Mouse (Mus musculus): ENCODE data around the gene Pde6c. TPM values are rescaled to one million over a fixed set of nuclear protein-coding genes. Genes with fewer than 3 reads are reported as not detected.

Gene Pde6c
- total RNA-seq, 2 experiments from 2014 or later: not detected

GRCm38 (mm10) chr19:38114834-38115491 is 17.6 kb upstream of the Pde6c start:
- DNase-seq: no peak
- TF ChIP-seq CTCF (IDR thresholded peaks at IDR 0.05): no peak
- Histone ChIP-seq H3K27ac (no peak overlapping the region), H3K4me3 (no peak overlapping the region)
- intact Hi-C loops (cut with DNase I): no loop called here

GRCm38 (mm10) chr19:38120123-38120760 is 12.3 kb upstream of the Pde6c start:
- Histone ChIP-seq H3K27ac (no peak overlapping the region), H3K4me3 (no peak overlapping the region)
- no peak for DNase-seq
- intact Hi-C loops (cut with DNase I): no loop called here
- no peak for TF ChIP-seq CTCF (IDR thresholded peaks at IDR 0.05)

- TF ChIP-seq CTCF (IDR thresholded peaks at IDR 0.05): no peak
- intact Hi-C loops (cut with DNase I): no loop called here
- peak overlapping the region; percentile 69 for H3K4me3 ChIP-seq
- no peak overlapping the region for H3K27ac ChIP-seq
- no peak for DNase-seq
Measured at GRCm38 (mm10) chr19:38123921-38124320, 8.7 kb upstream of the Pde6c start.

- intact Hi-C loops (cut with DNase I): no loop called here
- DNase-seq: peak; percentile 45
- Histone ChIP-seq H3K4me3 (peak overlapping the region; percentile 69), H3K27ac (peak overlapping the region; percentile 31; the same call in 1 of the 2 replicates)
- TF ChIP-seq CTCF (IDR thresholded peaks at IDR 0.05): no peak
Measured at GRCm38 (mm10) chr19:38124401-38125218, 8.0 kb upstream of the Pde6c start.

GRCm38 (mm10) chr19:38125219-38125610 is 7.4 kb upstream of the Pde6c start, which contains the start of gene Rbp4:
TSS of gene Rbp4 (minus strand) at chr19:38125281.
- DNase-seq: no peak
- TF ChIP-seq CTCF (IDR thresholded peaks at IDR 0.05): no peak
- intact Hi-C loops (cut with DNase I): no loop called here
- H3K27ac ChIP-seq: peak within 1 kb of the TSS; percentile 31; the same call in 1 of the 2 replicates
- peak within 1 kb of the TSS; percentile 69 for H3K4me3 ChIP-seq

DNA sequence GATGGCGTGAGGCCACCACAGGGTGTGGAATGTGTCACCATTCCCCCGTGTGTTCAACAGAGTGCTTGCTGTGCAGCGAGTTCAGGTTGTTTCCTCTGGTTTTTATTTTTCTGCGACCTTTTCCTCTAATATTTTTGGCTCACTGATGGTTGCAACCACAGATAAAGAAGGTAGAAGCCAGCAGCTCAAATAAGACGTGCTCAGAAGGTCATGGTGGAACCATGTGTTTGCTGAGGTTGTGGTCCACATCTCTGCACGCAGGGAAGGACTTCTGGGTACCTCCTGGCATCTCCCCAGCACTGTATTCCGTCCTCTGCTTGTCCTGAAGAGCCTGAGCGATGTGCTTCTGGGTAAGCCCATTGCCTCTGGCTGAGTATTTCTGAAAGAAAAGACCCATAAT is 5.9 kb upstream of the Pde6c start:
- intact Hi-C loops (cut with DNase I): no loop called here
- Histone ChIP-seq H3K27ac (no peak overlapping the region), H3K4me3 (no peak overlapping the region)
- DNase-seq: no peak
- TF ChIP-seq CTCF (IDR thresholded peaks at IDR 0.05): no peak

DNA sequence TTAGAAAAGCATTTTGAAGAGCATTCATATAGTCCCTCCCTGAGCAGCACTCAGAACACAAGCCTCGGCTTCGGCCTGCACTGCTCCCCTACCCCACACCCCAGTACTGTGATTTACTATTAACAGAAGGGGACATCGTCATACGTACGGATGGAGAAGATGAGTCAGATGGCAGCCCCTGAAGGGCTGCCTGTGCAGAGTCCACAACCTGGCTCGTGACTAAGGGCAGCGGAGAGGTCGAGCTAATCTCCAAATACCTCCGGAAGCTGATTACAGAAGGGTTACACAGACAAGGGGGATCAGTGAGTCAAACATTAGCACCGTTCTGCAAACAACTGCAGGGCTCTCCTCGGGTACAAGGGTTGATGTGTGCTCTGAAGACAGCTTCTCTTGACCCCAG is 1.4 kb downstream of the Pde6c start:
- no peak overlapping the region for H3K27ac ChIP-seq
- intact Hi-C loops (cut with DNase I): no loop called here
- no peak for TF ChIP-seq CTCF (IDR thresholded peaks at IDR 0.05)
- no peak for DNase-seq
- no peak overlapping the region for H3K4me3 ChIP-seq

DNA sequence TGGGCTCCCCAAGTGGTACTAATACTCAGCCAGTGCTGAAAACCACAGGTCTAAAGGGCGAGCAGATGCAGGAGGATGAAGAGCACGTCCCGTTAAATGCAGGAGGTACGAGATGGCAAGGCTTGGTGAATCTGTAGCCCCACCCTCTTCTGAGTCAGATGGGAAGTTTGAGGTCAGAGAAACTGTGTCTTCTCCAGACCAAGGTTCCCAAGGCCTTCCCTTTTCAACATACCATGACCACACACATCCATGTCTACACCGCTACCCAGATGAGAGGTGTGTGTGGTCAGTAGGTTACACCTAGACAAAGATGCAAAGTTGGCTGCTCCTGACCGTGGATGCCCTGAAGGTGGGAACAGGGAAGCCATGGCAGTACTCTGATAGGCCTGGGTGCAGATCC is 2.2 kb downstream of the Pde6c start:
- TF ChIP-seq CTCF (IDR thresholded peaks at IDR 0.05): no peak
- intact Hi-C loops (cut with DNase I): no loop called here
- Histone ChIP-seq H3K27ac (no peak overlapping the region), H3K4me3 (no peak overlapping the region)
- no peak for DNase-seq

DNA sequence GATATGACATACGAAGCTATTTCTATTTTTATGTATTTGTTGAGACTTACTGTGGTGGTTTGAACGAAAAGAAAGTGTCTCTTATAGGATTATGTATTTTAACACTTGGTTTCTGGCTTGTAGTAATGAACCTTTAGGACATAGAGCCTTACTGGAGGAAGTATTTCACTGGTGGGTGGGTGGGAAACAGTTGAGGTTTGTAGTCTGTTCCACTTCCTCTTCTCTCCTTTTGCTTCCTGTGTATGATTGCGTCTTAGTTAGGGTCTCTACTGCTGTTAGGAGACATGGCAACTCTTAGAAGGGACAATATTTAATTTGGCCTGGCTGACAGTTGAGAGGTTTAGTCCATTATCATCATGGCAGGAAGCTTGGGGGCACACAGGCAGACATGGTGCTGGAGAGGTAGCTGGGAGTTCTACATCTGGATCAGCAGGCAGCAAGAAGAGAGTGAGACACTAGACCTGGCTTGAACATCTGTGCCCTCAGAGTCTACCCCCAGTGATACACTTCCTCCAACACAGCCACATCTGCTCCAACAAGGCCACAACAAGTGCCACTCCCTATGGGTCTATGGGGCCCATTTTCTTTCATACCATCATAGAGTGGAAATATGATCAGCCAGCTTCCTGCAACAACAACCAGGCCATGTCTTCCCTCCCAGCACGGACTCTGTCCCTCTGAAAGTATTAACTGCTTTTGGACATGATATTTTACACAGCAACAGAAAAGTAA is 11.1 kb downstream of the Pde6c start:
- DNase-seq: no peak
- TF ChIP-seq CTCF (IDR thresholded peaks at IDR 0.05): no peak
- Histone ChIP-seq H3K4me3 (no peak overlapping the region), H3K27ac (no peak overlapping the region)
- intact Hi-C loops (cut with DNase I): no loop called here

DNA sequence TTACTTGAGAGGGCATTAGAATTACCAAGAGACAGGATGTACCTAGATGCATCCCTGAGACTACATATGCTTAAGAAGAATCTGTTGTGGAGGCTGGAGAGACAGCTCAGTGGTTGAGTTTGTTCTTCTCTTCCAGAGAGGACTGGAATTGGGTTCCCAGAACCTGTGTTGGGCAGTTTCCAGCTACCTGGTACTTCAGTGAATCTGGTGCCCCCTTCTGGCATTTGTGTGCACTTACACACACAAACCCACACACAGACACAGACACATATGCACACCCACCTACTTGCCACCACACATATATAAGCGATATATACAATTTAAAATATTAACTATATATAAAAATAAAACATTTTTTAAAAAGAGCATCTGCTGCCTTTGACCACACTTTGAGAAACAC is 23.7 kb downstream of the Pde6c start:
- TF ChIP-seq CTCF (IDR thresholded peaks at IDR 0.05): no peak
- intact Hi-C loops (cut with DNase I): no loop called here
- no peak for DNase-seq

GRCm38 (mm10) chr19:38161648-38162354 is 29.2 kb downstream of the Pde6c start:
- Histone ChIP-seq H3K27ac (no peak overlapping the region), H3K4me3 (no peak overlapping the region)
- DNase-seq: no peak
- intact Hi-C loops (cut with DNase I): no loop called here
- TF ChIP-seq CTCF (IDR thresholded peaks at IDR 0.05): no peak

More for the DNA sequence above, 23.7 kb downstream of the Pde6c start:
- H3K4me3 ChIP-seq: no peak overlapping the region
- H3K27ac ChIP-seq: no peak overlapping the region

- TF ChIP-seq CTCF (IDR thresholded peaks at IDR 0.05): no peak
- no peak for DNase-seq
- Histone ChIP-seq H3K4me3 (no peak overlapping the region), H3K27ac (no peak overlapping the region)
- intact Hi-C loops (cut with DNase I): no loop called here
Measured at GRCm38 (mm10) chr19:38164633-38165032, 32.1 kb downstream of the Pde6c start.
